Mouse (Mus musculus) forebrain, embryonic 10.5 days (tissue): ENCODE measurements around the gene Smg1. TPM values are rescaled to one million over a fixed set of nuclear protein-coding genes. Genes with fewer than 3 reads are reported as not detected.

Experiments used
- DNase-seq: peaks from one replicate; pipeline ENCODE4 v3.0.0-alpha.2; 2017; ENCODE audit warnings: low spot score; ENCODE audit errors: extremely low spot score
- H3K27ac ChIP-seq: fragments of 300-500 bp; sonication (generic); 2 replicates; pipeline ENCODE4 v1.5.1; 2016; ENCODE audit warnings: mild to moderate bottlenecking
- H3K27me3 ChIP-seq: fragments of 300-500 bp; sonication (generic); 2 replicates; pipeline ENCODE4 v1.6.1; 2016; ENCODE audit warnings: mild to moderate bottlenecking; ENCODE audit not compliant: poor library complexity, severe bottlenecking
- H3K36me3 ChIP-seq: fragments of 300-500 bp; sonication (generic); replicated peaks from 2 replicates; pipeline ENCODE4 v1.6.1; 2016; ENCODE audit warnings: mild to moderate bottlenecking, moderate library complexity
- H3K4me1 ChIP-seq: fragments of 300-500 bp; sonication (generic); 2 replicates; pipeline ENCODE4 v1.6.1; 2016
- H3K4me3 ChIP-seq: fragments of 300-500 bp; sonication (generic); 2 replicates; pipeline ENCODE4 v1.5.1; 2016; ENCODE audit warnings: mild to moderate bottlenecking, moderate library complexity
- H3K9me3 ChIP-seq: fragments of 300-500 bp; sonication (generic); 2 replicates; pipeline ENCODE4 v1.6.1; 2016; ENCODE audit warnings: mild to moderate bottlenecking, moderate library complexity
- WGBS: fragments of 180-500 bp; shearing (Covaris S2); methylation state at CpG from one replicate; pipeline ENCODE4 v1.1.7; 2016; 5-methylcytosine and 5-hydroxymethylcytosine counted together
- polyA plus RNA-seq: library from polyadenylated mRNA; unstranded; fragments of >200 nt; fragmentation: Nextera tagmentation; extraction: Ambion mirVana; gene quantifications from 2 replicates; pipeline ENCODE4 v1.2.1, GENCODE M21; 2016

Gene Smg1
- polyA plus RNA-seq, 1 experiment from 2014 or later = 15.9 TPM

DNA sequence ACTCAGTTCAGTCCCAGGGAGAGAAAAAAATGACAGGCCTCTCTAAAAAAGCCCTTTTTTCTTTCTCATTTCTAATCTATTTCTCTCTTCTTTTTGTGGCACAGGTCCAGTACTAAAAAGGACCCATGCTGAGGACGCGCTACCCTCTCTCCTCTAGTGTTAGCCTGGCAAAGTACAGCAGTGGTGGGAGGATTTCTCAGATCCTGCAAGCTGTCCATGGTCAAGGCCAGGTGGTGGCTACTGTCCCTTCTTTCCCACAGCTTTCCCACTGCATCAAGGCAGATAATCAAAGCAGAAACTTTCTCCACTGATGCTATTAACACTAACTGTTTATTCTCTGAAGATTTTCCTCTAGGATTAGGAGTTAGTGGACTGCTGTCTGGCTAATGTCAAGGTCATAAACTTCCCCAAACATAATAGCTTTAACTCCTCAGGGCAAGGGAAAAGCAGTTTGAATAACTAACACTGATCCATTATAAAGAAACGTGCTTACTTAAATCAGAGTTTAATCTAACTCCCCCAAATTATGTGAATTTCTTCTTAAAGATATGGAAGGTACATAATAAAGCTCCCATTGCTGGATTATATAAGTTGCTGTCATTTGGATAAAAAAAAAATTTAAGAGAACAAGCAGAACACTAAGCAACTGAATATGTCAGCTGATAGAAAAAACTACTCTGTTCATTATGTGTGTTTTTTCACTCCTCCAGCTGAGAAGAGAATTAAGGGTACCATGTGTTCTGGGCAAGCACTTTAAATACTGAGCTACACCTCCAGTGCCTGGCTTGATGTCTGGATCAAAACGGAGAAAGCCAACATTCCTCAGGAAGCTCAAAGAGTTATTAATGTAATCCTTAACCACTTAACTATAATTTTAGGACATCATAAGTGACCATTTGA is 119.7 kb downstream of the Smg1 start:
- H3K4me1 ChIP-seq = peaks cover 36% of the 10 kb centered on the region
- 96% methylated on average over 4 of the region's 4 CpGs for WGBS

GRCm38 (mm10) chr7:118122235-118122634 is 121.2 kb downstream of the Smg1 start:
- H3K4me3 ChIP-seq = no peak overlapping the region
- no peak overlapping the region for H3K27ac ChIP-seq
- peak; percentile 10 for DNase-seq
- no peaks in the 10 kb centered on the region for H3K9me3 ChIP-seq
- 96% methylated on average over 7 of the region's 7 CpGs for WGBS
- H3K36me3 ChIP-seq = peaks cover 90% of the 10 kb centered on the region
- peaks cover 35% of the 10 kb centered on the region for H3K4me1 ChIP-seq
- H3K27me3 ChIP-seq = no peaks in the 10 kb centered on the region

More for the DNA sequence above, 119.7 kb downstream of the Smg1 start:
- Histone ChIP-seq H3K4me3 (no peak overlapping the region), H3K27ac (no peak overlapping the region), H3K27me3 (no peaks in the 10 kb centered on the region), H3K36me3 (peaks cover 82% of the 10 kb centered on the region), H3K9me3 (no peaks in the 10 kb centered on the region)
- no peak for DNase-seq

- H3K27ac ChIP-seq = no peak overlapping the region
- peak; percentile 3 for DNase-seq
- H3K27me3 ChIP-seq = no peaks in the 10 kb centered on the region
- peaks cover 74% of the 10 kb centered on the region for H3K36me3 ChIP-seq
- WGBS = 83% methylated on average over 1 of the region's 1 CpGs
- H3K4me3 ChIP-seq = no peak overlapping the region
- no peaks in the 10 kb centered on the region for H3K9me3 ChIP-seq
- peaks cover 26% of the 10 kb centered on the region for H3K4me1 ChIP-seq
Measured at GRCm38 (mm10) chr7:118120654-118121053, 122.8 kb downstream of the Smg1 start.

DNA sequence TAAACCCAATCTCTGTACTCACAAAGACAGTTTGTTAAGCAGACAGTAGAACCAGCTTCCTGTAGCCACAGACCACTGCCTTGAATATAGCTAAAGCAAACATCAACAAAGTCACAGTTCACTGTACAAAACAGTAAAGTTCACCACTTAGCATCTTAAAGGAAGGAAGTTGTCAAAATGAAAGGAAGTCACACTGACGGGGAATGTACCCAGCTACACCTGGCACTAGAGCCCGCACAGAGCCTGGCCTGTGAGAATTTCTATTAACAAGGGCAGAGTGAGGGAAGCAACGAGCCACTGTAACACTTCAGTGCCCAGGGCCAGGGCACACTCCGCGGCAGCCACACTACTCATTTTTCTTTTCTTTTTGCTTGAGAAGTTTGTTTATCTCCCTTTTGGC is 123.5 kb downstream of the Smg1 start:
- peaks cover 74% of the 10 kb centered on the region for H3K36me3 ChIP-seq

GRCm38 (mm10) chr7:118119142-118119541 is 124.3 kb downstream of the Smg1 start:
- Histone ChIP-seq H3K36me3 (peaks cover 76% of the 10 kb centered on the region), H3K4me3 (no peak overlapping the region), H3K27ac (no peak overlapping the region), H3K4me1 (peaks cover 35% of the 10 kb centered on the region), H3K27me3 (no peaks in the 10 kb centered on the region), H3K9me3 (no peaks in the 10 kb centered on the region)
- WGBS = 61% methylated on average over 2 of the region's 2 CpGs
- no peak for DNase-seq

More for the DNA sequence above, 123.5 kb downstream of the Smg1 start:
- Histone ChIP-seq H3K9me3 (no peaks in the 10 kb centered on the region), H3K4me1 (peaks cover 27% of the 10 kb centered on the region), H3K4me3 (no peak overlapping the region), H3K27me3 (no peaks in the 10 kb centered on the region), H3K27ac (no peak overlapping the region)
- WGBS = 93% methylated on average over 5 of the region's 5 CpGs
- no peak for DNase-seq

DNA sequence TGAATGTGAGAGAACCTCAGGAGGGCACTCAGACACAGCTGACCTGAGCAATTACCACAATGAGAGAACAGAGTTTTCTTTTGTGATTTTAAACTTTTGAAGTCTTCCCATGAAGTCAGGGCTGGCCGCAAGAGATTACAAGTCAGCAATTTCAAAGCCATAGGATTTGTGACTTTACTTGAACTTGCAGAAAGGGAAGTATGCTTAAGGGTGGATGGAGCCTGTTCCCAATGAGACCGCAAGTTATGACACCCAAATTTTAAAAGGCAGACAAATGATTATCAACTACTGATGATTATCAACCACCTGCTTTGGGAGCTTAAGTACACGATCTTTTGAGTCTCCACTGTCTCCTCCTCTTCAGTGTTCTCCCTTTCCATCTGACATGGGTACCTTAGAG is 125.0 kb downstream of the Smg1 start:
- peaks cover 76% of the 10 kb centered on the region for H3K36me3 ChIP-seq
- DNase-seq = no peak
- no peaks in the 10 kb centered on the region for H3K9me3 ChIP-seq
- H3K4me3 ChIP-seq = no peak overlapping the region
- WGBS = 90% methylated on average over 3 of the region's 3 CpGs
- no peak overlapping the region for H3K27ac ChIP-seq
- H3K4me1 ChIP-seq = peaks cover 42% of the 10 kb centered on the region
- H3K27me3 ChIP-seq = no peaks in the 10 kb centered on the region

GRCm38 (mm10) chr7:118117539-118118210 is 125.8 kb downstream of the Smg1 start:
- 52% methylated on average over 4 of the region's 4 CpGs for WGBS
- DNase-seq = no peak
- peak overlapping the region; percentile 99 for H3K27ac ChIP-seq

DNA sequence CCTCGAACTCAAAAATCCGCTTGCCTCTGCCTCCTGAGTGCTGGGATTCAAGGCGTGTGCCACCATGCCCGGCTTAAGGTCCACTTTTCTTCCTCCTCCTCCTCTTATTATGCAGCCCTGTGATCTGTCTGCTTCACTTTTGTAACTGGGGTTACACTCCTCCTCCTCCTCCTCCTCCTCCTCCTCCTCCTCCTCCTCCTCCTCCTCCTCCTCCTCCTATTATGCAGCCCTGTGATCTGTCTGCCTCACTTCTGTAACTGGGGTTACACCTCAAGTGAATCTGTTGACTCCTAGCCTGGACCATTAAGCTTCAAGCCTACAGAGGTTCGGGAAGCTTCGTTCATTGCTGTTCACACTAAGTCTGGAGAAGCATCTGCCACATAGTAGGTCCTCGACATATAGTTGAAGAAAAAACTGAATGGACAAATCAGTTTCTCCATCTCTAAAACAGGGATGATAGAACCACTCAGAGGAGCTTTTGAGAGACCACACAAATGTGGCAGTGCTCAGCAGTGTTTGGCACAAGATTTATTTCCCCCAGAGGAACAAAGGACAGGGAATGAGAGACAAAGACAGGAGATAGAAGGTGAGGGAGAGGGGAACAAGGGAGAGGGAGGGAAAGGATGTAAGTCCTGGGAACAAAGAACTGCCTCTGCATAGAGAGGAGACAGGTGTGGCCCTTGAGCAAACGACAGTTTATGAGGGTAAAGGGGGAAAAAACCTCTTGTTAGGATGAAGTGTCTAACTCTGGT is 126.5 kb downstream of the Smg1 start:
- H3K27me3 ChIP-seq = no peaks in the 10 kb centered on the region
- no peaks in the 10 kb centered on the region for H3K9me3 ChIP-seq
- peaks cover 76% of the 10 kb centered on the region for H3K36me3 ChIP-seq
- peak overlapping the region; percentile 99 for H3K27ac ChIP-seq
- peak overlapping the region; percentile 99 for H3K4me3 ChIP-seq
- 26% methylated on average over 8 of the region's 8 CpGs for WGBS
- H3K4me1 ChIP-seq = peaks cover 57% of the 10 kb centered on the region
- no peak for DNase-seq

More at GRCm38 (mm10) chr7:118117539-118118210, 125.8 kb downstream of the Smg1 start:
- H3K9me3 ChIP-seq = no peaks in the 10 kb centered on the region
- peaks cover 50% of the 10 kb centered on the region for H3K4me1 ChIP-seq
- no peak overlapping the region for H3K4me3 ChIP-seq
- H3K27me3 ChIP-seq = no peaks in the 10 kb centered on the region
- H3K36me3 ChIP-seq = peaks cover 76% of the 10 kb centered on the region

GRCm38 (mm10) chr7:118115877-118116568 is 127.4 kb downstream of the Smg1 start, which contains the start of gene Rps15a:
TSS of gene Rps15a (minus strand) at chr7:118116188.
- H3K4me3 ChIP-seq = peak within 1 kb of the TSS; percentile 99
- H3K9me3 ChIP-seq = no peaks in the 10 kb centered on the region
- H3K27me3 ChIP-seq = no peaks in the 10 kb centered on the region
- peak; percentile 91 for DNase-seq
- H3K4me1 ChIP-seq = peaks cover 66% of the 10 kb centered on the region
- peak within 1 kb of the TSS; percentile 99 for H3K27ac ChIP-seq
- peaks cover 76% of the 10 kb centered on the region for H3K36me3 ChIP-seq
- under 1% methylated on average over 40 of the region's 40 CpGs for WGBS

DNA sequence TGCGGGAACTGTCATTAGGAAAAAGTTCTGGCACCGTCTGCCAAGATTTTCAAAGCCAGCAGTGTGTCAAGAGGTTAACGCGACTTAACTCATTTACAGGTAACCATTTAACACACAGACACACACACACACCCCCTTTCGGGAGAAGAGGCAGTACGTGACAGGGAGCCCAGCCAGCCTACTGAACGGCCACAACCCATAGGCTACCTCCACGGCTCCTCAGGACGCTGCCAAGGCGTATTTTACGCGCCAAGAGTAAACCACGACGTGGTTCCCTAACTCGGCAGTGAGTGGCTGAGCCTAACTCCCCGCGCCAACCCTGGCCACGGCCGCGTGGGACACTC is 128.0 kb downstream of the Smg1 start:
- no peak for DNase-seq
- peak overlapping the region; percentile 99 for H3K27ac ChIP-seq
- H3K36me3 ChIP-seq = peaks cover 76% of the 10 kb centered on the region
- H3K27me3 ChIP-seq = no peaks in the 10 kb centered on the region
- peak overlapping the region; percentile 99 for H3K4me3 ChIP-seq
- 0% methylated on average over 20 of the region's 20 CpGs for WGBS
- no peaks in the 10 kb centered on the region for H3K9me3 ChIP-seq
- H3K4me1 ChIP-seq = peaks cover 70% of the 10 kb centered on the region

DNA sequence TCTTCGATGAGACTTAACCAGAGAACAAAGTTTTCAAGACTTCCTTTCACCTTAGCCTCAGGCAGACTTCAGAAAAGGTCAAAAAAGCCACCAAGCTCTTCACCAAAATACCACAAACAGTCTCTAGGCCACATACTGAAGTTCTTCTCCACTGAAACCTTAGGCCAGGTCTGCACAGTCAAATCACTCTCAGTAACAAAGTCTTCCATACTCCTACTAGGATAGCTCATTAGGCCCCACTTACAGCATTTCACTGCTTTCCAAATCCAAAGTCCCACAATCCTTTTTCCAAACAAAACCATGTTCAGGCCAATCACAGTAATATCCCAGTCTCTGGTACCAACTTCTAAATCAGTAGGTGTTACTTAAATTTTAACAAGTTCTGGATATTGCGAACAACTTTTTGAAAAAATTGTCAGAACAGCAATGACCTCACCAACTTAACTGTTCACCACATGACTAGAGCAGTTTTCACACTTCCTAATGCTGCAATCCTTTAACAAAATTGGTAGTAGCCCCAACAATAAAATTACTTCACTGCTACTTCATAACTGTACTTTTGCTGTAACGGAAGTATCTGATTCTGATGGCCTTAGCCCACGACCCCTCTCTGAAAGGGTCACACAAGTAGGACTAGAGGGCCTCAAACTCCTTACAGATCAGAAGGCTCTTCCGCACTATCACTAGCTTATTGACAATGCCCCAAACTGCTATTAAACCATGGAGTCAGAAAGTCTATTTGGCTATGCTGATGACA is 129.8 kb downstream of the Smg1 start:
- H3K9me3 ChIP-seq = no peaks in the 10 kb centered on the region
- H3K4me1 ChIP-seq = peaks cover 62% of the 10 kb centered on the region
- H3K36me3 ChIP-seq = peaks cover 76% of the 10 kb centered on the region
- DNase-seq = no peak
- 78% methylated on average over 5 of the region's 5 CpGs for WGBS
- H3K27ac ChIP-seq = no peak overlapping the region
- H3K27me3 ChIP-seq = no peaks in the 10 kb centered on the region
- H3K4me3 ChIP-seq = peak overlapping the region; percentile 99
